Mouse (Mus musculus): ENCODE measurements around the gene Pax1. TPM values are rescaled to one million over a fixed set of nuclear protein-coding genes. Genes with fewer than 3 reads are reported as not detected.
A peak's percentile ranks its signal among the peaks of the same experiment; 100 is the strongest.

Gene Pax1
- polyA plus RNA-seq, 1 experiment from 2014 or later, result not detected

- H3K4me2 ChIP-seq (replicated peaks; ENCODE audit: low read depth, low read length), result no peak overlapping the region
- H3K27ac ChIP-seq (ENCODE audit: low read length), result no peak overlapping the region
- 38% methylated on average over 10 of the region's 10 CpGs for WGBS
- no peak overlapping the region for H3K4me3 ChIP-seq (ENCODE audit: low read depth, low read length)
- no peak overlapping the region for H3K9ac ChIP-seq (replicated peaks; ENCODE audit: low read depth)
- TF ChIP-seq EP300 (IDR thresholded peaks at IDR 0.05) (no peak), CTCF (IDR thresholded peaks at IDR 0.05) (no peak)
- no peak for DNase-seq (ENCODE audit: low spot score)
- no peaks in the 10 kb centered on the region for H3K4me1 ChIP-seq (ENCODE audit: insufficient read depth, low read depth, low read length)
- no peak for ATAC-seq
- H3K36me3 ChIP-seq (ENCODE audit: insufficient read depth, low read length), result no peaks in the 10 kb centered on the region
- H3K9me3 ChIP-seq (ENCODE audit: low read length), result no peaks in the 10 kb centered on the region
- H3K27me3 ChIP-seq (replicated peaks; ENCODE audit: insufficient read depth, low read length), result no peaks in the 10 kb centered on the region
These were observed 63.0 kb downstream of the Pax1 start for GRCm38 (mm10) chr2:147424582-147425255.

- no peak overlapping the region for H3K27ac ChIP-seq (ENCODE audit: low read length)
- no peak for DNase-seq (ENCODE audit: low spot score)
- no peak overlapping the region for H3K9ac ChIP-seq (replicated peaks; ENCODE audit: low read depth)
- no peaks in the 10 kb centered on the region for H3K36me3 ChIP-seq (ENCODE audit: insufficient read depth, low read length)
- ATAC-seq, result no peak
- TF ChIP-seq CTCF (IDR thresholded peaks at IDR 0.05) (no peak), EP300 (IDR thresholded peaks at IDR 0.05) (no peak)
- 17% methylated on average over 1 of the region's 1 CpGs for WGBS
- no peaks in the 10 kb centered on the region for H3K4me1 ChIP-seq (ENCODE audit: insufficient read depth, low read depth, low read length)
- no peak overlapping the region for H3K4me2 ChIP-seq (replicated peaks; ENCODE audit: low read depth, low read length)
- no peak overlapping the region for H3K4me3 ChIP-seq (ENCODE audit: low read depth, low read length)
- no peaks in the 10 kb centered on the region for H3K27me3 ChIP-seq (replicated peaks; ENCODE audit: insufficient read depth, low read length)
- H3K9me3 ChIP-seq (ENCODE audit: low read length), result no peaks in the 10 kb centered on the region
These were observed 68.1 kb downstream of the Pax1 start for GRCm38 (mm10) chr2:147429607-147430356.

GRCm38 (mm10) chr2:147433120-147433519, 71.4 kb downstream of the Pax1 start:
- Histone ChIP-seq H3K9me3 (ENCODE audit: low read length) (no peaks in the 10 kb centered on the region), H3K4me2 (replicated peaks; ENCODE audit: low read depth, low read length) (no peak overlapping the region), H3K4me1 (ENCODE audit: insufficient read depth, low read depth, low read length) (no peaks in the 10 kb centered on the region), H3K27me3 (replicated peaks; ENCODE audit: insufficient read depth, low read length) (no peaks in the 10 kb centered on the region), H3K9ac (replicated peaks; ENCODE audit: low read depth) (no peak overlapping the region), H3K4me3 (ENCODE audit: low read depth, low read length) (no peak overlapping the region), H3K36me3 (ENCODE audit: insufficient read depth, low read length) (no peaks in the 10 kb centered on the region), H3K27ac (ENCODE audit: low read length) (no peak overlapping the region)
- no peak for ATAC-seq
- 25% methylated on average over 5 of the region's 5 CpGs for WGBS
- TF ChIP-seq EP300 (IDR thresholded peaks at IDR 0.05), result no peak
- TF ChIP-seq CTCF (IDR thresholded peaks at IDR 0.05), result peak; percentile 73
- DNase-seq (ENCODE audit: low spot score), result peak; percentile 31

Other genes starting within 250 kb of the Pax1 start
- gene Nkx2-2, start 167.7 kb upstream of the Pax1 start, polyA plus RNA-seq (2015; fragmentation: Nextera tagmentation; extraction: Ambion mirVana), result not detected in 2 replicates

Data from lung, postnatal 0 days (tissue).